Mouse (Mus musculus): ENCODE measurements around the gene Trak1.

The Trak1 gene

DNA sequence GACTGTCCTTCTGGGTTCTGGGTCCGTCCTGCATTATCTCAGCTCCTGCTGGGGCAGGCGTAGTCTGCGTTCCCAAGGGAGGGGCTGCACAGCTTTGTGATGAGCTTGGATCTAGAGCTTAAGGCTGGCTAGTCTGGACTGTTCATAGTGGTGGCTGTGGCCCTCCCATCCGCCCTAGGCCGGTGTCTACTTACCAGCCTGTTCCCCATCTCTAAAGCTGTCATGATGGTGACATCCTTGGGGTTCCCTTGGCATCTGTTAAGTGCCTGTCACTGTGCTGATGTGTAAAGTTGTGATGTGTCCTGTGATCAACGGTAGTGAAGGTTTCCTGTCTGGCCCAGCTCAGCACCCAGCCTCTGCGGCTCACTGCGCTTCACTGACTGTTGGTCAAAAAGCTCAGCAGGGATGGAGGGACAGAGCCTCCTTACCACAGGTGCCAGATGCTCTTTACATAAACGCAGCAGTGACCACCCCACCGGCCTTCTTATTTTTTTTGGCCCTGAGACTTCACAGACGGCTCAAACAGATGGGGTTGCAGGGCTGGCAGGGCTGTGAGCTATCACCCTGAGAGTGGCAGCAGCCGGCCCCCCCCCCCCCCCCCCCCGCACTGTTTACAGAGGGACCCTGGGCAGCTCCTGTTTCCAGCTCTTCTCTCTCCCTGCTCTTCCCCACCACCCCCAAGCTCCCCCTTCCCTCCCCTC lies 74.8 kb downstream of the Trak1 start:
- no peak for DNase-seq (ENCODE audit: low read depth, low spot score)

DNA sequence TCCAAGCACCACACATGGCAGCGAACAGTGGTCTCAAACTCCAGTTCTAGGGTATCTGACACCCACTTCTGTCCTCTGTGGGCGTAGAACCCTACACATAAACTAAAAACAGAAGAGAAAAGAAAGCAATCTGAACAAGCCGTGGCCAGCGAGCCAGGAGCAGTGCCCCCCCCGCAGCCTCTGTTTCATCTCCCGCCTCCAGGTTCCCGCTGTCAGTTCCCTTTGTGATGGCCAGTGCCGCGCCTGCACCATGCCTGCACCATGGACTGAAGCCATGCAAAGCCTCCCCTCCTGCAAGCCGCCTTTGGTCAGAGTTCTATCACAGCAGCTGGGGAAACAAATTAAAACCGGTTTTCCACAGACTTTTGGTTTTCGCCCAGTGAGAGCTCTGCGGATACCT lies 75.8 kb downstream of the Trak1 start:
- no peak for DNase-seq (ENCODE audit: low read depth, low spot score)

DNA sequence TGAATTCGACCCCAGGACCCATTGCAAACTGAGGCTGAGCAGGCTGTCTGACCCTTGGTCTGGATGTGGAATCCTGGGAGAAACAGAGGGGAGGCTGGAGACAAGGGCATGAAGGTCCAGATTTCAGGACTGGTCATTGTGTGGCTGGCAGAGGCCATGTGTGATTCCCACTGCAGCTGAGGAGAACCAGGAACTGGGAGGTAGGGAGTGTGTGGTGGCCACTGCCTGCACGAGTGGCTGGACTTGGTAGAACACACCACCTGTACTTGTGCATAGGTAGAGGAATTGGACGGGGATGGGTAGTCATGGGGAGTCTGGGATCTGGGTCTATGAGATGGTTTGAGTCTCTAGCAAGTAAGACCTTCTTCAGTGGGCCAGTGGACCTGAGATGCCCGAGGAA lies 76.2 kb downstream of the Trak1 start:
- no peak for DNase-seq (ENCODE audit: low read depth, low spot score)

DNA sequence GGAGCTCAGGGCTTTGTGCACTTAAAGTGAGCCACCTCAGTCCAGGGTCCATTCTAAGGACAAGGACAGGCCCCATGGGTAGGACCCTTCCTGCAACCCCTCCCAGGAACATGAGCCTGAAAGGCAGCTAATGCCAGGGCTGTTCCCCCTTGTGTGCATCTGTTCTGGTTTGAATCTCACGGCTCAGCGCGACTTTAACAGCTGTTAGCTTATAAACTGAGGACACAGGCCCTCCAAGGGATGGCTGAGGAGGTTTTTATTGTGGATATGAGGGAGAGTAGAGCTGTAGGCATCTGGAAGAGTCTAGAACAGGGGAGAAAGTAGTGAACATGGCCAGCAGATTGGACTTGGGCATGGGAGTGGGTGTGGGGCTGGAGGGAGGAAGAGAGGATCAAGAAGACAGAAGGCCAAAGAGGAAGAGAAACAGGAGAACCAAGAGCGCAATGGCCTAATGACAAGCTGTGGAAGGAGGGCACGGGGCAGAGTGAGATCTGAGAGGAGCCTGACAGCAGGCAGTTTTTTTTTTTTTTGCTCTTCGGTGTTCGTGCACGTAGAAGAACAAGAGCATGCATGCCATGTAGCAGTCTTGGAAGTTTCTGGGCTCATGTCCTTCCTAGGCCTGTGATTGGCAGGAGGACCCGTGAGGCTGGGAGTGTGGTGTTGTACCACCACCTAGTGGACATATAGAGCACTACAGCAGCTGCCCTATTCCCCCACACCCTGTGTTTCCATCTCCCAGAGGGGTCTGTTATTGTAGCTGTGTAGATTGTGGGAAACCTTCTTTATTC lies 77.0 kb downstream of the Trak1 start:
- DNase-seq (ENCODE audit: low read depth, low spot score), result no peak

DNA sequence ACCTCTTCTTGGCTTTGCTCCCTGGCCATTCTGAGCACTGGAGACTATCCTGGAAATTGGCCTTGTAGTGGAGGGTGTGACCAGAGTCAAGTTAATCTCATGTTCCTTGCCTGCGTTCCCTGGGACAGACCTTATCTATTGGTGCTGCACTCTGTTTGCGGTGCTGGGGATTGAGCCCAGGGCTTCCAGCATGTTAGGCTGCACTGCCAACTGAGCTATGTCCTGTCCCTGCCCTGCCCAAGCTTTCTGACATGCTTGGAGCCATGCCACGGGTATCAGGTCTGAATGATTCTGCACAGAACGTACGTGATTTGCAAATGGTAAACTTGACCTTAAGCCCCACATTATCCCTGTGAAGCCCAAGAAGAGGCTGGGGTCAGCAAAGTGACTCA lies 77.6 kb downstream of the Trak1 start:
- no peak for DNase-seq (ENCODE audit: low read depth, low spot score)

DNA sequence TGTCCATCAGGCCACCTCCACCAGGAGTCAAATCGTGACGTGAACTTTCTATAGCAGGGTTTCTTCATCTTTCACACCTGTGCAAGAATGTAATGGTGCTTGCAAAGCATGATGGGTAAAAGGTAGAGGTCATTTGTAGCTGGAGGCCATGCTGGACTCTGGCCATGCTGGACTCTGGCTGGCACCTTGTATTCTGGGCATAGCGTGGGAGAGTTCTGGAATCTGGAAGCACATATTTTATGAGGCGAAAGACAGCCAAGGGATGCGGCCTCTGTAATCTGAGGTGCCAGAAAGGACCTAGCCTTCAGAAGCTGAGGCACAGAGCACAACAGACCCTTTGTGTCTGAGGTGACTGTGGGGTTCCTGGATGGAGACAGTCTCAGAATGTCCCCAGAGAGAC lies 78.8 kb downstream of the Trak1 start:
- DNase-seq (ENCODE audit: low read depth, low spot score), result no peak

DNA sequence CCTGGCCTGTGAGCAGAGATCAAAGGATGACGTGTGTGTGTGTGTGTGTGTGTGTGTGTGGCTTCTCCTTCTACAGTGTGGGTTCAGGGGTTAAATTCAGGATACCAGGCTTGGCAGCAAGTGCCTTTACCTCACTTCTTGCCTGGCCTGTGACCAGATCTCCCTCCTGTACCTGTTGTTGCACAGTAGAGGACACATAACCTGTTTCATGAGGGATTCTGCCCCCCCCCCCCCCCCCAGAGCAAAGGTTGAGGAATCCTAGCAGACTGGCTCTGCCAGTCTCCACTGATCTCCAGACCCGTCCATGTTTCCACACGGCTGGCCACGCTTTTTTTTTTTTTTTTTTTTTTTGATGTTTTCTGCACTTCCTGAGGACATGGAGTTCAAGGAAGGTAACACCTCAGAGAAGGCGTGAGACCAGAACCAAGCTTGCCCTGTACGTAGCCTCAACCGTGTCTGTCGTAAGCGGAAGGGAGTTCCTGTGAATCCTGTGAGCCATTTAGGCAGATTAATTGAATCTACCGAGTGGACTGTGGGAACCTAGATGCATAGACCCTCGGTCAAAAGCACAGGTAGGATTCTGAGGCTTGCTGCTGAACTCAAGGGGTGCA lies 83.1 kb downstream of the Trak1 start:
- no peak for DNase-seq (ENCODE audit: low read depth, low spot score)

DNA sequence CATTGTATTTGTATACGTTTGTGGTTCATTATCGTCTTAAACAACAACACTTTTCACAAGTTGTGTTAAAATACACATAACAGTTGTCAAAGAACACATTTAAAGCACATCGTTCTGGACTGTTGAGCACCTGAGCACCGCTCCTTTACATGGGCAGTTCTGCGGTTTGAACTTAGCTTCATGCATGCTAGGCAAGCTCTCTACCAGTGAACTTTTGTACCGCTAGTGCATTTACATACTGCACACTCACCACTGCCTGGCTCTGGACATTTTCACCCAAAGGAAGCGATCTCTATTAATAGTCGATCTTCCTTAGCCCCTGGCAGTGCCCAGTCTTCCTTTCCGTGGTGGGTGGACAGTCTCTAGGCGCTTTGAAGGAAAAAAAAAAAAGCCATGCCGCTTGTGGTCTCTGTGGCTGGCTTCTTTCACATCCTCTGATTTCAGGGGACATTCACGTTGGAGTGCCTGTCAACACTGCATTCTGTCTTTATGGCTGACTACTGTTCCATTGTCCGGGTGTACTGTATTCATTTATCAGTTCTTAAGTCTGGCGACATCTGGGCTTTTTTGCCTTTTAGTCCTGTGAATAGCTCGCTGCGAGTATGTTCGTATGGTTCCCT lies 84.5 kb downstream of the Trak1 start:
- no peak for DNase-seq (ENCODE audit: low read depth, low spot score)

DNA sequence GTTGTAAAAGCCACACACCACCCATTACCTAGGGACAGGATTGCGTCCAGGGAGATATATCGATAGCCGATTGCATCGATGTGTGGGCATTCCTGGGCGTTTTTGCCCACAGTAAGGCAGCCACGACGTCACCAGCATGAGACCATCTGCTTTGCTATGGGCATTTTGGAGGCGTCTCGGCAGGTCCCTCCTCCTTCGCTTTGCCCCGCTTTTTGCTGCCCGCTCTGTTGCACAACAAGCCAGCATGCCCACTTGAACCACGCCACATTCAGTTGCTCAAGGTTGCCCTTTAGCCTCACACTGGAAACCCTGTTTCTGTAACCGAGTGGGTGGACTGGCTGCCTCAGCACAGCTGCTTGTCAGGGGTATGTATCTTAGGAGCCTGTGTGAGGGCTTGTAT lies 85.3 kb downstream of the Trak1 start:
- peak; percentile 76 for DNase-seq (ENCODE audit: low read depth, low spot score)

DNA sequence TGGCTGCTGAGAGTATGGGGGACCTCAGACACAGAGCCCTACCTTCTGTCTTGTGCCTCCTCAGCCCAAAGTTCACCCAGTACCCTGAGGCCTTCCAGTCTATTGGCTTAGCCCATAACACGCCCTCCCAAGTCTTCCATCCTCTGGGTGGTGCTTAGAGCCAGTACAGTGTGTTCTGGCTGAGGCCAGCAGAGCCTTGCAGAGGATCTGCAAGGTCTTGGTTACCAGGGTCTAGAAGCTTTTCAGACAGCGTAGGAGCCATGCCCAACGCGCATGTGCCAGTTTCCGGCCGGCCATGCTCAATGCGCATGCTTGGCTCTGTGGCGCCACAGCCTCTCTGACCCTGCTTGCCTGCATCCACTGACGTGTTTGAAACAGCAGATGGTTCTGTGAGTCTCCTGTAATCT lies 85.9 kb downstream of the Trak1 start:
- peak; percentile 74 for DNase-seq (ENCODE audit: low read depth, low spot score)

DNA sequence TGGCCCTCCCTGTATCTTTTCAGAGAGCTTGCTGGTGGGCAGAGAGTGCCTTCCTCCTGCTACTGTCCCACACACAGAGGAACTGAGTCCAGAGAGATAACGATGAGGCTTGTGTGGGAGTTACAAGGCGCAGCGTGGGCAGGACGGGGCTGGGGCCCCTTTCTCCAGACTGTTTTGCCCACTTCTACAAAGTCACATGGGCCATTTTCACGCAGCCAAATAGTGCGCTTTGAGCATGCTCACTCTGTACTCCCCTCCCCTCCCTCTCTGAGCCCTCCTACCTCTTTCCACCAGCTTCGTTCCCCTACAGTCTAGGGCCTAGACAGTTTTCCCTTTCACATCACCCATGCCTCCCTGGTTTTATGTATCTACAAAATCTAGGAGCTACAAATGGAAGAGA lies 87.3 kb downstream of the Trak1 start:
- DNase-seq (ENCODE audit: low read depth, low spot score), result no peak

DNA sequence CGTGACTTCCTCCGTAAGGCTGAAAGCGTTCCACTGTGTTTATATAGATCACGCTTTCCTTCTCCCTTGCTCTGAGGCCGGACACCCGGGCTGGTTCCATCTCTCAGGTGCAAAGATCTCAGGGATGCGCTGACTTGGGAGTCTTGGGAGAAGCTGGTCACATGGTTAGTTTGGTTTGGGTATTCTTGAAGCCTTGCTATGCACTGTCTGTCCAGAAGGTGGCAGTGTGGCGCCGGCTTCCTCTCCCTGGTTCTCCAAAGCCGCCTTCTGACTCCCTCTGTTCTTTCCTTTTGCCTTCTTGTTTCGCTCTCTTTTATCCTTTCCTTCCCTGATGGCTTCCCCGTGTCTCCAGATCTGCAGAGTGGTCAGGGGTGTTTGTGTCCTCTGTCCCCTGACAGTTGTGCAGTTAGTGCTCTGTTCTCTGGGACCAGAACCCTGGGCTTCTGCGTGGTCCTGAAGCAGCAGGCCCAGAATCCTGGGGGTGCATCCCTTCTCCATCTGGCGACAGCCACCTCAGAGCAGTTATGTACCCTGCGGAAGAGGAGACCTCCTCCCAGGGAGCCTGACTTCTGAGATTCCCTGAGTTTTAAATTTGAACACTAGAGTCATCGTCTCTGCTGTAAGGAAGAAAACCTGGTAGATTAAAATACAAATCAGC lies 87.9 kb downstream of the Trak1 start:
- peak; percentile 75 for DNase-seq (ENCODE audit: low read depth, low spot score)

DNA sequence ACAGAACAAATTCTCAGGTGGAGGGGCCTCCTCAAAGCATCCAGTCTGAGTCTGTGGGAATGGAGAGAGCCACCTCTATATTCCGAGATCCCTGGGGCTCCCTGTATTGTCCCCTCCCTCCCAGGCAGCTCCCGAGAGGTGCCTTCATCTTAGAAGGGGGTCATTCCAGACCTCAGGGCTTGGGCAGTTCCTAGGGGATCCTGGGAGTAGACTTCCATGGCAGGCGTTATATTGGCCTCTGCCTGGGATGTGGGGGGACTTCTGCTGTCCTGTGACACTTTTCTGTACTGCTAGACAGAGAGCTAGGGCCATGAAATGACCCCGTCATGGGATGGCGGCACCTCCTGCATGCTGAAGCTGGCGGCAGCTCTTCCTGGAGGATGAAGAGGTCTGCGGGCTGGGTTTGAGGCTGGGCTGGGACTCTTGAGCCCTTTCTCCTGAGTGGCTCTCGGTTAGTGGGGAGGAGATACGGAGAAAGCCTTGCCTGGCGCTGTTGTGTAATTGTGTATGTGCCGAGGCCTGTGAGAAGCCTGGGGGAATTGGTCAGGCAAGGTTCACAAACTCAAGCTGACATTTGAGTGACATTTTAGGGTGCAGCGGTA lies 88.5 kb downstream of the Trak1 start:
- DNase-seq (ENCODE audit: low read depth, low spot score), result no peak

DNA sequence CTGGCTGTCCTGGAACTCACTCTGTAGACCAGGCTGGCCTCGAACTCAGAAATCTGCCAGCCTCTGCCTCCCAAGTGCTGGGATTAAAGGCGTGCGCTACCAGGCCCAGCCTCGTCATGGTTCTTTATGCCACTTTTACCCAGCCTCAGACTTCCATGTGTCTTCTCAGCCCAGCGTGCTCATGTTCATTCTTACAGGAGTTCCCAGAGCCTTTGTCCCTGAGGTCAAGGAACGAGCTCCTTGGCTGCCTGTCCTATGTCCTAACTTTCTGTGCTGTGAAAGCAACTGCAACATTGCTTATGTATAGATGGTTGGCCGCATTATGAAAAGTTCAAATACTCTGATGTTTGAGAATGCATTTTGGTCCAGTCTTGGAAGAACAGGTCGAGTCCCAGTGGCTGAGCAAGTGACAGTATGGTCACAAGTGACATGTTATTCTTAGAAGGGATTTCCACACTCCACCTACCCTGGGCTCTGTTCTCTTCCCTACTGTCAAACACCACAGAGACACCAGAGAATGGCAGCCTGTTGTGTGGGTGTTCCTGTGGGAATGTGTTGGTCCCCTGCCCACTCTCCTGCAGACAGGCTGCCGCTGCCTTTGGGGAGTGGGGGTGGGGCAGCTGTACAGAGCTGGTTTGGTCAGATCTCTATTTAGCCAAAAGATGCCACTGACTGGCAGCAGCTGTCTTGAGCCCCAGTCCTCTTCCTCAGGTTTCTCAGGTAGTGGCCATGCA lies 90.4 kb downstream of the Trak1 start:
- DNase-seq (ENCODE audit: low read depth, low spot score), result peak; percentile 90

DNA sequence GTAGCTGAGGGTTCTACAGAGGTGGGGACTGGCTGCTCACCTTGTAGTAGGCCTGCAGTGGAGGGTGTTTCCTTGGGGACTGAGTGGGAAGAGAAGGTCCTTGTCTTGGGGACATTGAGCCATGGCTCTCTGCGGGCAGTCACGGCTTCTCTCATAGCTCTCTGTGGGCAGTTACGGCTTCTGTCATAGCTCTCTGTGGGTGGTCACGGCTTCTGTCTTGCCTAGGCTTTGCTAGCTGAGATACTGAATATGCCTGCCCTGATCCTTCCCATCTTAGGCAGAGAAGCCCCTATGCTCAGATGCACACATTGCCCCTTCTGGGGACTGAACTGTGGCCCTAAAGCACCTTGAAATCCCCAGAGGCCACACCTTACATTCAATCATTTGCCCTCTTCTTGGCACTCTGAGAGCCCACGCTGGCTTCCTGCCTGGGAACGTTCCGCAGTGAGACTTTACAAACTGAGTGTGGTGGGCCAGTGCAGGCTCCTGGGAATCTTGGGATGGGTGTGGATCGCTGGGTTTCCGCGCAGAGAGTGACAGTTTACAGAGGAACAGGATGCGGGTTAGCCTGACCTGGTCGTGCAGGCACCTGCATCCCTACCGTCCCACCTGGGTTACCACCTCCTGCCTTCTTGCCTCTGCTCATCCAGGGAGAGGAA lies 91.1 kb downstream of the Trak1 start:
- no peak for DNase-seq (ENCODE audit: low read depth, low spot score)

DNA sequence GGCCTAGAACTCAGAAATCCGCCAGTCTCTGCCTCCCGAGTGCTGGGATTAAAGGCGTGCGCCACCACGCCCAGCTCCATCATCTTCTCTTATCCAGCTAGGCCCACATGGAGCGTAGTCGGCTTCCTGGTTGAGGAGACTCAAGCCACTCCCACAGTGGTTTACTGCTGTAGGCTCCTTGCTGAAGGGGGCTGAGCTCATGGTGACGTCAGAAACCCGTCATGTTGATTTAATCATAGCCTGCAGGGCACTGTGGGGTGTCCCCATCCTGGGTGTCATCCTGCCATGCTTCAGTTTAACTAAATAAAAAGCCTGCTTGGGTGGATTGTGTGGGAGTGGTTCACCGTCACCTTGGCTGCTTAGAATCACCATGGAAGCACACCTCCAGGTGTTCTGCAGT lies 92.0 kb downstream of the Trak1 start:
- no peak for DNase-seq (ENCODE audit: low read depth, low spot score)

DNA sequence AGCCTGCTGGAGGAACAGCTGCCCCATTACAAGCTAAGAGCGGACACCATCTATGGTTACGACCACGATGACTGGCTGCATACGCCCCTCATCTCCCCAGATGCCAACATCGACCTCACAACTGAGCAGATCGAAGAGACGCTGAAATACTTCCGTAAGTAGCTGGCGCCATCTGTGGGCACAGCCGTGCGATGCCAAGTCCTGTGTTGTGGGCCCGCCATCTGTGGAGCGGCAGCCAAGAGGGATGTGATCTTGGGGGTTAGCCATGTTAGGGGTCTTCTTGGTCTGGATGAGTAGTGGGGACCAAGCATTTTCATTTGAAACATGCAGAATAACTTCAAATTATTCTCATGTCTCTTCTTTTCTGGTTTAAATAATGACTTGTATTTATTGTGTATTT lies 94.6 kb downstream of the Trak1 start:
- no peak for DNase-seq (ENCODE audit: low read depth, low spot score)

DNA sequence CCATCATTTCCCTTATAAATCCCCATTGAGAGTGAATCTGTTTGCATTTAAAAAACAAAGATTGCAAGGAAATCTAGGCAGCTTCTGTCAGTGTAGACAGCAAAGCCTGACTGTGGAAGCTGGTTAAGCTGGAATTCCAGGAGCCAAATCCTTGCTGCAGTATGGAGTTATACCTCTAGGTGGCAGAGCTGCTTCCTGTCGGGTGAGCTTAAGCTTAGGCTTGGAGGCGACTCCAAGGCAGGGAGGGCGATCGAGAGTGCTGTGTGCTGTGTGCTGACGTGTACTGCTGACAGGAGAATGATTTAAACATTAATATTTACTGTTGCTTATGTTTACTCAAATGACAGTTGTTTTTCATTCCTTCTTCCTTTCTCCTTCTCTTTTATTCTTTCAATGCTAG lies 95.1 kb downstream of the Trak1 start:
- DNase-seq (ENCODE audit: low read depth, low spot score), result no peak

DNA sequence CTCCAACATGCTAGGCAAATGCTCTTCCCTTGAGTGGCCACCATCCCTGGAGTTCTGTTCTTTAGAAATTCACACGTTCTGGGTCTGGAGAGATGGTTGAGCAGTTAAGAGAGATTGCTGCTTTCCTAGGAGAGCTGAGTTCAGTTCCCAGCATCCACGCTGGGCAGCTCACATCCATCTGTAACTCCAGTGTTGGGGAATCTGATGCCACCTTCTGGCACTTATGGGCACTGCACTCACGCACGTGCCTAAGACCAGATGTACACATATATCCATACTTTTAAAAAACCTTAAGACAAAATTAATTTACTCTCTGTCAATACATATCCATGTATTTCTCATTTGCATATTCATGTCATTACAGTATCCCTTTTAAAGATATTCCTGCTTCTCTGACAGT lies 95.8 kb downstream of the Trak1 start:
- no peak for DNase-seq (ENCODE audit: low read depth, low spot score)

DNA sequence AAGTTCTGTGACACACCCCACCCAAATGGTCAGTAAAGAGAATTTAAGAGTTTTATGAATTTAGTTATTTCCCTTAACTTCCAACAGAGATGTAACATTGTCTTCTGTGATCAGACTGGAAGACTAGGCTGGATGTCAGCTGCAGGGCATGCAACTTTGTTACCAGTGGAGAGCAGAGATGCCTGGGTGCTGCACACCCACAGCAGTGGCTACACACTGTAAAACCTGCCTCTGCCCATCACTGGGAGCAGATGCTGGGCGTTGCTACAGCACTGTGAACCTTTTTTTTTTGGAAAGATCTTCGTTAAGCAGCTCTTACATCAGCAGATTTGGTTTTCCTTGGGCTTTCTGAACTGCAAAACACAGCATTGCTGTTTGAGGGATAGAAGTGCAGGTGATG lies 97.6 kb downstream of the Trak1 start:
- DNase-seq (ENCODE audit: low read depth, low spot score), result no peak

All from telencephalon, adult 2 months (tissue).